Mouse (Mus musculus) Patski (cell line): ENCODE results near the gene Spry1. TPM values are rescaled to one million over a fixed set of nuclear protein-coding genes. Genes with fewer than 3 reads are reported as not detected.
"Not testable (repeated sequence)": the region's sequence is repeated elsewhere in the genome, so short reads cannot be mapped to it uniquely, and the experiment has no call there.

Experiments used
- ATAC-seq: fragments of 100-300 bp; one replicate; pipeline ENCODE4 v1.8.0; 2021
- CTCF ChIA-PET: fragments of 350-600 bp; sonication (Branson Sonifier 250); formaldehyde crosslinking; loops from one replicate; lab custom pipeline; 2022; ENCODE audit warnings: inconsistent platforms; lab: Charles Lee
- POLR2A ChIA-PET: fragments of 350-600 bp; sonication (Branson Sonifier 250); formaldehyde crosslinking; loops from one replicate; lab custom pipeline; 2022; ENCODE audit warnings: antibody characterized with exemption, inconsistent platforms; lab: Charles Lee
- DNase-seq: peaks from one replicate; pipeline ENCODE4 v3.0.0-alpha.2; 2011; ENCODE audit warnings: low read depth, low spot score
- H3K27me3 ChIP-seq: fragments of 371-371 bp; one replicate; pipeline ENCODE4 v1.5.1; 2021
- CTCF ChIP-seq: fragments of 100-300 bp; IDR thresholded peaks from one replicate; pipeline ENCODE4 v1.5.1; 2021
- in situ Hi-C: fragments of 300-500 bp; cut with MboI; formaldehyde crosslinking; loops from 3 replicates; pipeline ENCODE4 v1.11.1; 2018; ENCODE audit warnings: low pct_unique_long_range_greater_than_20kb, mixed read lengths
- polyA plus RNA-seq: library from polyadenylated mRNA; unstranded; gene quantifications from one replicate; pipeline ENCODE4 v1.2.3, GENCODE M21; 2021

Spry1 gene
- 170 TPM for polyA plus RNA-seq

DNA sequence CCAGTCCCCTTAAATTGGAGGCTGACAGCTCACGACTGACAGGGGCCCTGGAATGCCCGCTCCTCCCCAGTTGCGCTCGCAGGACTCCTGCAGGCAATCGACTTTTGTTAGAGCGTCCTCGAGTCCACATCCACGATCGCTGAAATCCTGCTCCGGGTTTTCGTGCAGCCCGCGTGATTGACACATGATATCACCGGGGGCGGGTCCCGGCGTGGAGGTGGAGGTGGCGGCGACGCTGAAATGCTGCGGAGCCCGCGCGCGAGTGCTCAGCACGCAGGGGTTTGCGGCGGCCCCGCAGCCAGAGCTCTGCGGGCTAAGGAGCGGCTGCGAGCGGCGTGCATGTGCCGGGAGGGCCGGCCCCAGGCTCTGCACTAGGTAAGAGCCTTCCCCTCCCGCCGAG lies at the start of gene Spry1:
Spry1 (plus strand) TSS at position 258 of the 400 bp plus-strand sequence.
- ChIA-PET CTCF (interaction anchor here (1.2 kb wide), 2 partner anchors 19 to 140 kb away, joined by 3 to 4 read pairs; no protein-coding TSS in a partner anchor), POLR2A (interaction anchor here (0.6 to 3.0 kb wide), 12 partner anchors 61 to 490 kb away, joined by 3 to 27 read pairs (median 4); partner anchors contain the start of gene Gm5148)

DNA sequence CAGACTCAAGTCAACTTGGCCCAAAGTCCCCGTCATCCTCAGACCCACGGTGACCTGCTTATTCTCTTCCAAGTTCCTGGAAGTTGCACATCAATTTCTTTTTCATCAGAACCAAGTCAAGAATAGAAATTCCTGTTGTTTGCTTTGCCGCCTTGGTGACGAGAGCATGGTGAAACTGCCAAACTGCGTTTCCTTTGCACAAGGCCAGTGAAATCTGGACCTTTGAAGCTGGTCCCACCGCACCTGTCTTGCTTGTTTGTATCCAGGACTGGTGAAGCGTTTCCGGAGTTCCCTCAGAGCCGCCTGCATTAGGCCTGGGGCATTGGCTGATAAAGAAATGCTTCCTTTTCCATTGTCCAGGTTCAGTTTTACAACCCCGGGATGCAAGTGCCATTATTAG lies 44.0 kb upstream of the Spry1 start:
- in situ Hi-C loops = no loop called here
- no peak for ATAC-seq
- POLR2A ChIA-PET = no interaction called here
- H3K27me3 ChIP-seq = no peaks in the 10 kb centered on the region
- CTCF ChIA-PET = no interaction called here
- TF ChIP-seq CTCF = no peak
- DNase-seq = no peak

More for the DNA sequence above, at the start of gene Spry1:
- peak; percentile 42 for ATAC-seq
- in situ Hi-C loops = loop anchor here (5.0 to 25.0 kb wide), 2 partner anchors 162 to 298 kb away; no protein-coding TSS in a partner anchor
- no peaks in the 10 kb centered on the region for H3K27me3 ChIP-seq
- DNase-seq = peak; percentile 81
- no peak for TF ChIP-seq CTCF

DNA sequence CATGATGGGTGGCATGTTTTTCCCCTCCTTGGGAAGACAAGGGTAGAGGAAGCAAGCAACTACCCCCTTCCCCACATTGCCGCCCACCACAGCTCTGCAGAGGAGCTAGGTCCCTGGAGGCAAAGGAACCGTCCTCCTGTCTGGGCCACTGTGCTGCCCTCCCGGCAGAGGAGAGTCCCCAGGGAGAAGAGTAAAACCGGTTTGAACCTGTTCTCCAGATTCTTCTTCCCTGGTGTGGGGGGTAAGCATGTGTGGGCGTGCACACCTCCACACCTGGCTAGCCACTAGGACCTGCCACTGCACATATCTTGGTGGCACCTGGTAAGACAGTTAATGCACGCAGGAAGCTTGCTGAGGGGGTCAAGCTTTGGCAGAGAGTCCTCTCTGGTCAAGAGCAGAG lies 43.2 kb upstream of the Spry1 start:
- POLR2A ChIA-PET = no interaction called here
- no peak for DNase-seq
- no peaks in the 10 kb centered on the region for H3K27me3 ChIP-seq
- CTCF ChIA-PET = no interaction called here
- in situ Hi-C loops = no loop called here
- ATAC-seq = no peak
- no peak for TF ChIP-seq CTCF

DNA sequence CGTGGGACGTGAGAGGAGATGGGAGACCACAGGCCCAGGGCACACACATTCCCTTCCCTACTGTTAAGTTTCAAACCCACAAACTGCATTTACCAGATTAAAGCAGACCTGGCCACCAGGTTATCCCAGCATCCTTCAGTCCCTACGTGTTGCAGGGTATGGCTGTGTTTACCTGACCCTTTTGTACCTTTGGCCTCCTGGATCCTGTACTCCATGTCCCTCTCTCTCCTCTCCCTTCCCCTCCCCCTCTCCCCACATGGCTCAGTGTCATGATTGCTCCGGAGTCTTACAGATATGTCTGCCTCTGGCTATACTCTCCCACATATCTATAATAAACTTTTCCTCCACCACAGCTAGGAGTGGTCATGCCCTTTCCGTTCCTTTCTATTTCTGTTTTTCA lies 42.5 kb upstream of the Spry1 start:
- TF ChIP-seq CTCF = no peak
- in situ Hi-C loops = no loop called here
- ChIA-PET CTCF (interaction anchor here (1.4 kb wide), 1 partner anchor 10 kb away, joined by 3 read pairs; no protein-coding TSS in a partner anchor), POLR2A (no interaction called here)
- DNase-seq = no peak
- ATAC-seq = no peak
- H3K27me3 ChIP-seq = no peaks in the 10 kb centered on the region

DNA sequence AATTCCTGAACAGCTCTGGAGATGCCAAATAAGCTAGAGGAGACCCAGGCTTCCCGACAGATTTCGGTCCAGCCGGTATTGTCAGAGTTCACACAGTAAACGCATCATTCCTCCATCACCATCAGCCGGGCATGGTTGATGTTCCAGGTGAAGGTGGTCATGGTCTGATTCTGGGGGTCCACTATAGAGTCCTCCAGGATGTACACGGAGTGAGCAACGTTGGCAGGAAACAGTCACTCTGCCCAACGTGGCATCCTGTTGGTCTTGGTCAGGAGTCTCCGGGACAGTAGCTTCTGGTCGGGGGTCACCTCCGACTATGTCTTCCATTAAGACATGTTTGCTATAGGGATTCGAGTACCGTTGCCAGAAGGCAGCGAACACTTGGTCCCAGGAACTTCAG lies 40.1 kb upstream of the Spry1 start:
- CTCF ChIA-PET = interaction anchor here (1.5 kb wide), 1 partner anchor 35 kb away, joined by 5 read pairs; no protein-coding TSS in a partner anchor
- POLR2A ChIA-PET, ATAC-seq, in situ Hi-C loops, H3K27me3 ChIP-seq, DNase-seq: not testable (repeated sequence)

DNA sequence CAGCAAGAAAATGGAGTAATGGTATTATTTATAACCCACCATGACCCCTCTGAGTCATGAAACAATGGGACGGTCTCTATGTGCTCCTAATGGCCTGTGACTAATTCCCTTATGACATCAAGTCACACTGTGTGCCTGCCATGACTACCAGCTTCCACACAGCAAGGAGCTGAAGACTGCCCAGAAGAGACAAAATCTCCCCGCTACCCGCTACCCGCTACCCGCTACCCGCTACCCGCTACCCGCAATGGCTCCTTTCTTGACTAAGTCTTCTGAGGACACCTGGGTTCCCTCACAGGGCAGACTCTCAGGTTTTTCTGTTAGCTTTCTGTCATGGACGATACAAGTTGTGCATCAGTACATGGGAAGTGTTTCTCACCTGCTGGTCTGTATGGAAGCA lies 37.4 kb upstream of the Spry1 start:
- CTCF ChIA-PET = interaction anchor here (1.2 kb wide), 1 partner anchor 26 kb away, joined by 3 read pairs; no protein-coding TSS in a partner anchor
- DNase-seq = no peak
- in situ Hi-C loops = no loop called here
- POLR2A ChIA-PET = no interaction called here
- ATAC-seq = no peak
- no peaks in the 10 kb centered on the region for H3K27me3 ChIP-seq
- no peak for TF ChIP-seq CTCF

DNA sequence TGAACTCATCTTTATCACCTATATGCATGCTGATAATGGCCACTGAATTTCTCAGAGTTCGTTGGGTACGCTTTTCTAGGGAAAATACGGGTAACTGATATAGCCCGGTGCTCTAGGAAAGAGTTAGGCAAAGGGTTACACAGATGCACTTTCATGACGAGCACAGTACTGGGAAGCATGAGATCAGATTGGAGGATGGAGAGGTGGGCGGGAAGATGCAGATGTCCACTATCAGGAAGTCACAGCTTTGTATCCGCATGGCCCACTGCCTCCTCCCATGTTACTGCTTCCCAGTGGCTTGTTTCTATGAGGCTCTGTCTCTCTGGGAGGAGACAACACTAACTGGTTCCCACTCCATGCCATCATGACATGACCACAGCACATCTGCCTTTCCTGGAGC lies 36.9 kb upstream of the Spry1 start:
- in situ Hi-C loops = no loop called here
- DNase-seq = no peak
- ChIA-PET CTCF (interaction anchor here (0.7 kb wide), 1 partner anchor 45 kb away, joined by 3 read pairs; no protein-coding TSS in a partner anchor), POLR2A (no interaction called here)
- ATAC-seq = no peak
- no peak for TF ChIP-seq CTCF
- H3K27me3 ChIP-seq = no peaks in the 10 kb centered on the region

DNA sequence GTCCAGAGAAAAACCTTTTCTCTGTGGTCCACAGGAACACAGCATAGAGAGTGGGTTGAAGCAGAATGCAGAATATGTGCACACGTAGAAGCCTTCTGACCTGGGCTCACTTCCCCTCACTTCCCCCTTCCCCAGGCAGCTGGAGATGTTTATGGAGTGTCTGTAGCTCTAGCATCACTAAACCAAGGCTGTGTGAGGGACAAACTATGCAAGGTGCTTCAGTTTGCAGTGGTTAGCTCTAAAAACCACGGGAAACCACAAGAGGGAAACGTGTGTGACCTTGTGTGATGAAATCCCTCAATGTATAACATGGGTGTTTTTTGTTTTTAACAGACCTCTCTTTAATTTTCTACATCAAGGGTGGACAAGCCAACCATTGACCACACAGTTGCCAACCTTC lies 36.2 kb upstream of the Spry1 start:
- in situ Hi-C loops = no loop called here
- DNase-seq (no peak), ATAC-seq (no peak)
- ChIA-PET POLR2A (no interaction called here), CTCF (interaction anchor here (0.7 kb wide), 1 partner anchor 46 kb away, joined by 3 read pairs; no protein-coding TSS in a partner anchor)
- no peak for TF ChIP-seq CTCF
- H3K27me3 ChIP-seq = no peaks in the 10 kb centered on the region

DNA sequence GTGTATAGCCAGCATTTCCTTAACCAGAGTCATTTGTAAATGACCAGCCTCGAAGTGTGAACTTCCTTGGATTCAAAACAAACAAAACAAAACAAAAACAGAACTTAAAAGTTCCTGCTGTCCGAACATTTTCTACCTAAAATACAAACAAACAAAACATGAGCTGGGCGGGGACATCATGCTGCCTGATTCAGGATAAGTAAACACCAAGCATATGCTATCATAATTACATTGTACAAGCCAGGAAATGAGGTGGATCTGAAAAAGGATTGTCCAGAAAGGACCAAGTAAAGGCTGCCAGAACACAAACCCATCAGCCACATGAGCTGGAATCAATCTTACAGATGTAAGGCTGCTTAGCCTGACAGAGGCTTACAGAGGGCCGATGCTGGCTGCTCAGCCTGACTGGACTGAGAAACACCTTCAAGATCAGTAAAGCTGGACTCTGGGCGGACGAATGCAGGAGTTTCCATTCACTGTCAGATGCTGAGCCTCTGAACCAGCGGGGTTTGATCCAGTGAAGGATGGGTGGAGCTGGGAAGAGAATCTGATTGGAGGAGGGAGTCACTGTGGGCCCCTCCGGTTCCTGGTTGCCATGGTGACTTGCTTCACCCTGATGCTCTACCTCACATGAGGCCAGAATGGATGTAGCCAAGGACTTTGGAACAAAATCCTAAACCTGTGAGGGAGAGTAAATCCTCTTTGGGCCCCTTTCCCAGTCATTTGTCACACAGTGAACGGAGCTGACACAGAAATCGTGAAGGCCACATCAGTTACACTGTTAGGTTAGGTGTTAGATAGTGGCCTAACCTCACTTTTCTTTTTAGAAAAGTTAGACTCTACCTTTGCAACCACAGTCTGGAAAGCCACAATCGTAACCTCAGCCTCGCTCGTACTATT lies 34.5 kb upstream of the Spry1 start:
- CTCF ChIA-PET = no interaction called here
- no peak for ATAC-seq
- DNase-seq = no peak
- H3K27me3 ChIP-seq = no peaks in the 10 kb centered on the region
- no peak for TF ChIP-seq CTCF
- in situ Hi-C loops = no loop called here
- POLR2A ChIA-PET = interaction anchor here (0.6 kb wide), 1 partner anchor 15 kb away, joined by 4 read pairs; no protein-coding TSS in a partner anchor

DNA sequence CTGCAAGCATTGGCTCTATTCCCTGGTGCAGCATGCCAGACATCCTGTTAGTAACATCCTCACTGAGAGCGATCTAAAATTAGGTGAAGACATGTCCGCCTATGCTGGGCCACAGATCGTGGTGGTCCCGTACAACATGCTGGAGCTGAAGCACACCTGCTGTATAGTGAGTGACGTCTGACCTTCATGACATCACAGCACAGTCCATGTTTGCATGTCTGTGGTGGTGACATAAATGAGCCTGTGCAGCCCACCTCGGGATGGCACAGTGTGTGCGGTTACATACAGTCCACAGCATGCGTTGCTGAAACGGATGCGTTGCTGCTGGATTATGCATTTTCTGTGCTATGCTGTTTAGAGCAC lies 33.9 kb upstream of the Spry1 start:
- ATAC-seq = no peak
- TF ChIP-seq CTCF = no peak
- in situ Hi-C loops = no loop called here
- H3K27me3 ChIP-seq = no peaks in the 10 kb centered on the region
- CTCF ChIA-PET = interaction anchor here (0.9 kb wide), 1 partner anchor 13 kb away, joined by 3 read pairs; no protein-coding TSS in a partner anchor
- POLR2A ChIA-PET = no interaction called here
- no peak for DNase-seq

DNA sequence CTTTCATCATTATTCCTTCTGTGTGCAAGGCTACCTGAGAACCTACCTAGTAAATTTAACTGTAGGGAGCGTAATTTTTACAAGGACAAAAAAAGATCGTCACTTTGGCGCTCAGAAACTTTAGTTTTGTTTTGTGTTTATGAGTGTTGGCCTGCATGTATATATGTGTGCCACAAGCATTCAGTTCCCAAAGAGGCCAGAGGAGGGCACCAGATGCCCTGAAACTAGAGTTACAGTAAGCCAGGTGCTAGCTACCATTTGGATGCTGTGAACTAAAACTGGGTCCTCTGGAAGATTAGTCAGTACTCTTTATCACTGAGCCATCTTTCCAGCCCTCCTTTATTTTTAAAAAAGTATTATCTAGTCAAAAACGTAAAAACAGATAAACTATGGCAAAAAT lies 30.8 kb upstream of the Spry1 start:
- in situ Hi-C loops = no loop called here
- CTCF ChIA-PET = interaction anchor here (1.1 kb wide), 1 partner anchor 8 kb away, joined by 3 read pairs; no protein-coding TSS in a partner anchor
- H3K27me3 ChIP-seq = no peaks in the 10 kb centered on the region
- DNase-seq (no peak), ATAC-seq (no peak)
- POLR2A ChIA-PET = no interaction called here
- TF ChIP-seq CTCF = no peak
